Mouse (Mus musculus) liver, embryonic 14 days (tissue): ENCODE data around the gene Primpol. TPM values are rescaled to one million over a fixed set of nuclear protein-coding genes. Genes with fewer than 3 reads are reported as not detected.

ENCODE experiments used
- polyA plus RNA-seq: library from polyadenylated mRNA; depleted of rRNA; stranded (reverse); fragments of >200 nt; gene quantifications from 2 replicates; pipeline ENCODE4 v1.2.3, GENCODE M21; 2012; rRNA removed

Primpol gene
- 4.0 and 4.8 TPM in 2 replicates for polyA plus RNA-seq

DNA sequence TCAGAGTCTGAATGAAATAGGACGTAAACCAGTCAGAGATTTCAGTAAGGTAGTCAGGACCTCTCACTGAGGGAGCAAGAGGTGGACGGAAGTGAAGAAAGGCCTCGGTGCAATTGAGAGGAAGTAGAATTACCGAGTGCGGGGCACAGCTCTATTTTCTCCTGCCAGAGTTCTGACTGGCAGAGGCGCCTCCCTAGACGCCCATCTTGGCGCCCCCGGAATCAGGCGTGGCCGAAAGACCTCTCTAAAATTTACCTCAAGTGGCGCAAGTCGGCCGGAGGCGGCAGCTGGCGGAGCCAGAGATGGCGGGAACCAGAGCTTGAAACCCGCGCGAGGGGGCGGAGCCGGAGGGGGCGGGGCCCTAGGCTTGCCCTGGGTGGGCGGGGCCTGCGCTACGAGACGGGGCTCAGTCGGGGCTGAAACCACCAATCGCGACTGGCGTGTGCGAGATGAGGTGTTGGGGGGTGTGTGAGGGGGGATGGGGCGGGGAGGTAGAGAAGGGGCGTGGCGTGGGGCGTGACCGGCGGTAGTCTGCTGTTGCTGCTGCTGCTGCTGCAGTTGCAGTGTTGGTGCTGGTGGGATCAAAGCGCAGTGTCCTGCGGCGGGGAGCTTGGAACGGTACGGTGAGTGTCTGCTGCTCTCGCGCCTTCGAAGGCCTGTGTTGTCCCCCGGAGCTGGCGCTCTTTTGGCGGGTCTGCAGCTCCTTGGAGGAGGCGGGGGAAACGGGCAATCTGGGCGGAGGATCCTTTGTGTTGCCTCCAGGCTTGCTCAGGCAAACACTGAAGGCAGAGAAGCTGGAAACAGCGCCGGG is at the start of gene Primpol, which contains the start of gene Casp3:
Primpol (minus strand) TSS at position 334 of the 811 bp plus-strand sequence.
Casp3 (plus strand) TSS at position 413 of the 811 bp plus-strand sequence.

DNA sequence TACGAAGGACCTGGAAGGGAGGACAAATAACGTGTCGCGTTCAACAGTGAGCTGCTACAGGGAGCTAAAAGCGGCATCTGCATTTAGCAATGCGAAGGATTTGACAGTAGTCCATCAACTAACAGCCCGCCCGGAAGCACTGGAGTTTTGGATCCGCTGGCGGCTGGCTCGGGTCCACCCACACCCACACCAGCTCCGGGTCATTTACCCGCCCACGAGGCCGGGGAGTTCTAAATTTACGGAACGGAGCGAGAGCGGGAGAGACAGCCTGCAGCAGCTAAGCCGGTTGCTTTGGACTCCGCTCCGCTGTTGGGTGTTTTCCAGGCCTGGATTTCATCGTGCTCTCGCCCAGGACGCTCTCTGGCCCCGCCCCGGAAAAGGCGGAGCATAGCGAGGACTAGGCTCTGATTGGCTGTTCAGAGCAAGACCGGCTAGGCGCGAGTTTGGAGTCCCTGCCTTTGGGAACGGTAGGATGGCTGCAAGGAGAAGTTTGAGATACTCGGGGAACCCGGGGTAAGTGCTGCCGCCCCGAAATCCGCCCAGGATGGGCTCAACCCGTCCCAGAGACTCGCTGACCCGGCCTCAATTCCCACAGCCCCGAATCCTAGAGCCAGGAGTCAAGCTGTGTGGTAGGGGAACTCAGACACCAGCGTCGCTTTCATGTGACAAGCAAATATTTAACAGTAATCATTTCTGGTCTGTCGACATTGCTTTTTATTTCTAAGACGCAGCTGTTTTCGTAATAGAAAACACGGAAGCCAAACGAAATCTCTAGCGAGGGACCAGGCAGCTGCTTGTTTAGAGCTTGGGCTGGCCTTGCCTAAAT is 65.2 kb downstream of the Primpol start, which contains the start of gene Cenpu:
Cenpu (plus strand) TSS at position 414 of the 826 bp plus-strand sequence.

Other genes starting within 250 kb of the Primpol start
- 33.7 and 38.1 TPM in 2 replicates for gene Acsl1, start 146.2 kb downstream of the Primpol start, polyA plus RNA-seq
- gene Cenpu, start 65.2 kb downstream of the Primpol start, polyA plus RNA-seq, result 9.5 and 9.7 TPM in 2 replicates
- 36.0 and 38.8 TPM in 2 replicates for gene Casp3, start 79 bp upstream of the Primpol start, polyA plus RNA-seq
- gene Irf2, start 122.5 kb upstream of the Primpol start, polyA plus RNA-seq, result 4.9 and 6.0 TPM in 2 replicates